Mouse (Mus musculus) CD4-positive naive resting alpha-beta T cell, adult 57 days (primary cell): ENCODE data around the gene Slc16a13. TPM values are rescaled to one million over a fixed set of nuclear protein-coding genes. Genes with fewer than 3 reads are reported as not detected.

Experiments
- total RNA-seq: library from RNA; stranded (reverse); gene quantifications from one replicate; pipeline ENCODE4 v1.2.4, GENCODE M21; 2023

Slc16a13 gene
- total RNA-seq, result 3.4 TPM

DNA sequence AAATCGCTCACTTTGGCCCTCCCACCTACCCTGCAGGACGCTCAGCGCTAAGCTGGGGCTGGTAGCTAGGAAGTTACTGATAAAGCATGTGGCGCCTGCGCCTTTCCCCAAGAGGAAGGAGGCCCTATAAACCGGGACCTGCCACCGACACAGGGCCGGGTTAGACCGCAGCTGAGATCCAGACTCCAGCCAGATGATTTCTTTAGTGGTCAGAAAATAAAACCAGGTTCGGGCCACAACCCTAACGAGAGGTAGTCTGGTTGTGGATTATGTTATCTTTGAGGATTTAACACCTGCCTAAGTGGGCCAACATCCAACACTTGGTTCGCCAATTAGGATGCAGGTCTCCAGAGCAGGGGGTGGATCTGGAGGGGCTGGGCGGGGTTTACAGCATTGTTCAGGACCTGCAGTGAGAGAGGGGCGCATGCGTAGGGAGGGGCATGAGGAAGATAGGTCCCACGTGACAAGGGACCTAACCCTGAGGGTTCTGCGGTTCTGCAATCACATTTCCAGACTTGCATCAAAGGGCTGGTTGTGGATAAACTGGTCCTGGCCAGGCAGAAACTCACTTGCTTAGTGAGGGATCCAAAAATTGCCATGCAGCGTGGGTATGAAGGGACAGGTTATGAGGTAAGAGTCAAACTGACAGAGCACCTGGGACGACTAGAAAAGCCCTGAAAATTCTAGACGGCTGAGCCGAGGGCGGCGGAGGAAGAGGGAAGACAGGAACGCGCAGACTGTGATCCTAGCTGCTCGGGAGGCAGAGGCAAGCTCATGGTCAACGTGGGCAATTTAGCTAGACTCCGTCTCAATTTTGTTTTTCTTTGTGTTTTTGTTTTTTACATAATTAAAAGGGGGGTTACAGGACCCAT, at the start of gene Slc16a13:
TSS of gene Slc16a13 (minus strand) at position 334 of the 872 bp plus-strand sequence.

DNA sequence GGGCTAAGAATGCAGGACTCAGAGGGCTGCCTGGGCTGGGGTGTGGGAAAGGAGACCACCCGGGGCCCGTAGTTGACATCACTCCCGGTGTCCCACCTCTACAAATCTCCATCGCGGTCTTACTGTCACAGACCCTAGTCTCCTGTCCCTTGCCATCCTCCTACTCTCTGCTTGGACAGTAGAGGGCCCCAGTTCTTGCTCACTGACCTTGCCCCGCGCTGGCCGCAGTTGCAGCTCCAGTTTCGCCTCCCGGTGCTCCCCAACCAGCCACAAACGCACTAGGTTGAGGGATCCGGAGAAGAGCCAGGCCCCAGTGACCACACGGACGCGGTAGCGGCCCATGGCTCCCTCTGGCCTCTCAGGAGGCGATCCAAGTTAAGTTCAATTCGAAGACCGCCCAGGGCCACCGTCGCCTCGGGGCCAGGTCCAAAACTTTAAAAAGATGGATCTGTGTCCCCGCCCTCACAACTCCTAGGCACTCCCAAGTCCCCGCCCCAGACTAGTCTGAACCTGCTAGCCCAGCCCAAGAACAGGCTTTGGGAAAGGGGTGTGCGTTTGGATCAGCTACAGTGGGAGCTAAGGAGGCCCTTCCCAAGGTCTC, 34.2 kb upstream of the Slc16a13 start, which contains the start of gene Alox12:
TSS of gene Alox12 (minus strand) at position 423 of the 601 bp plus-strand sequence.

DNA sequence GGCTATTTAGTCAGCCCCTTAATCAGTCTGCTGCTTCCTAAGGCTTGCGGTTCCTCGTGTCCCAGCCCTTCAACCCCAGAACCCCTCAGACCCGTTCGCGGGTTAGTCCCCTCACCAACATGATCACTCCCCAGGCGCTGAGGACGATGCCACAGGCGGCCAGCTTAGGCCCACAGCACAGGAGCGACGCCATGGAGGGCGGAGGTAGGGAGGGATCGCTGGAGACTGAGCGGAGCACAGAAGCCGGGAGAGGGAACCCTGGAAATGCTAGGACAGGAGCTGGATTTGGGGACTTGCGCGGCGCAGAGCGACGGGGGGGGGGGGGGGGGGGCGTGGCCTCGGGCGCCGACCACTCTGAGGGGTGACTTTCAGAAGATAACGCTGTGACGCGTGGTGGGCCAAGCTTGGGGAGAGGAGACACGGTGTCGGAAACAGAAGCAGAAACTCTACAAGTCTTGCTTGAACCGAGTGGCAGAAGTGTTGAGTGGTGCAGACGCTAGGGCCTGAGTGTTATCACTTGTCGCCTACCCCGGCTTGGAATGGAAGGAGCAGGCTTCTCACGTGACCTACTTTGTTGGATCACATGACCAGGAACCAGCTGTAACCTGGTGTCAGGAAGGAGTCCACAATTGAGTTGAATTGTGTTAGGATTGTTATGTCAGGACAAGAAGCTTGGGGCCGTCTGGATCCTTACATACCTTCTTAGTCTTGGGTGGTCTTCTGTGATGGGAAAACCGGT, 18.8 kb upstream of the Slc16a13 start, which contains the start of the genes Gm21988 and Rnasek:
TSS of gene Gm21988 (minus strand) at position 290 of the 739 bp plus-strand sequence.
TSS of gene Rnasek (minus strand) at position 302 of the 739 bp plus-strand sequence.

DNA sequence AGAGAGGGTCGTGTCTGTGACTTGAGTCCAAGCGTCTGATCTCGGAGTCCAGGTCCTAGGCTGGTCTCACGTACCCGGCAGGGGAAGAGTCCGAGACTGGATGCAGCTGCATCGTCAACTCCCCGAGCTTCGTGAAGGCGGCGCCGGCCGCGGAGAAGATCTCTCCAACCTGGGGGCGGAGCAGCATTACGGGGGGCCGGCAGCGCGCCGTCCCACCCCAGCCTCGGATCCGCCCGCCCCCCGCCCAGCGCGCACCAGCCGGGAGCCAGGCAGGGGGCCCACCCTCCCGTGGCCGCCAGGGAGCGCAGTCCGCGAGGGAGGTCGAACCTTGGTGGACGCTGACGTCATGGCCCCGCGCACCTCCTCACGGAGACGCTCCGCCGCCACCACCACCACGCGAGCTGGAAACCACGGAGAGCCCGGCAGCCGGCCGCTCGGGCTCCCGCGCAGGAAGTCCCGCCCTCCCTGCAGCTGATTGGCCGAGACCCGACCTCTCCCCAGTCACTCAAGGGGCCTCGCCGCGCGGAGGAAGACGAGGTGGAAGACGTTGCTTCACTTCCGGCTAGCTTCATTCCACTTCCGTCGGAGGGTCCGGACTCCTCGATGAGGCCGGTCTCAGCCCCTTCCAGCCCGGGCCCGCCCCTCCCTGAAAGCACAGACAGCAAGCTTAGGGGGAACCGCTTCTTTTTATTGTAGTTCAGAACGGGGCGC, 16.7 kb upstream of the Slc16a13 start, which contains the start of gene 0610010K14Rik:
TSS of gene 0610010K14Rik (minus strand) at position 458 of the 711 bp plus-strand sequence.

DNA sequence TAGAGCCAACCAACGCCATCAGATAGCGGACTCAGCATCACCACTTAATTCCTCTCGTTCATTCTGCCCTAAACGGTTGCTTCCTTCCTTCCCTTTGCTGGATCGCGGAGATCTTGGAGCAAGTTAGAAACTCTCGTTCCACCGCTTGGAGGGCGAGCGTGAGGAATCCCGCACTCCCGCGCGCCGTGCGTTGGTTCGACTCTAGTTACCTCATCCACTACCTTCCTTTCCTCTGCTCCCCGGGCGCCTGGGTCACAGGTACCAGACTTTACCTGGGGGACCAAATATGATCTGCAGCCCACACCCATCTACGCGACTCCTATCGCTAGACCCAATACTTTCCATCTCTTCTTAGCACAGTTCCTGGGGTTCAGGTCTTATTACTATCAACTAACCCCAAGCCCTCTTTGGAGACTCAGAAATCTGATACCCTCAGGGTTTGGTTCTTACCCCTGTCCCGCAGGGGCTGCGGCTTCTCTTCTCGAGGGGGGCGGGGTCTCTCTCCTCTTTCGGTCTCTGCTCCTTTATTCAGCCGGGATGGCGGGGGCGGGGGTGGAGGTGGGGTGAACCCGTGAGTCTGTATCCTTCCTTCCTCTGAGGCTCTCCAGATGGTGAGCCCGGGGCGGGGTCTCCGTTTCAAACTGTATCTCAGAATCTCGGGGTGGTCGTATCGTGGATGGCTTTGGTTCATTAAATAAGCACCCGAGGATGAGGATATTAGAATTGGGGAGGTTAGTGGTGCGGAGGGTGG, 8.6 kb upstream of the Slc16a13 start, which contains the start of gene Bcl6b:
TSS of gene Bcl6b (minus strand) at position 539 of the 751 bp plus-strand sequence.

DNA sequence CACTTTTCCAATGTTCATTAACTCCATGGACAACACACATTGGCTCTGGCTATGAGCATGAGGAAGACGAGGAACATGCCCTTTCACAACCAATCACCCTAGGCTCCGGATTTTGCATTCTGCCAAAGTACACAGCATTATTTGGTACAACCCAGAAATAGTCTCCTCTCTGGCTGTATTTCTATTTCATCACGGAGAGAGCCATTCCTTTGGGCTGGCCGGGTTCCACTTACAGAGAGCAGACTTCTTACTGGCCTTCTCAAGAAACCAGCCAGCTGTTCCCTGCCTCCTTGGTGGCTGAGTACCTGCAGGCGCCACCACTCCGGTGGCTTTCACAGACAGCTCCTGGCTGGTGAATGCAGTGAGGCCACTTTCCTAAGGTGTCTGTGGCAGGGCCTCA, 8.4 kb downstream of the Slc16a13 start, which contains the start of gene Slc16a11:
TSS of gene Slc16a11 (plus strand) at position 330 of the 400 bp plus-strand sequence.

Other genes starting within 250 kb of the Slc16a13 start
- 107 TPM for gene Ctdnep1, start 239.9 kb downstream of the Slc16a13 start, total RNA-seq
- gene Elp5, start 238.5 kb downstream of the Slc16a13 start, total RNA-seq, result 43.9 TPM
- 190 TPM for gene Gabarap, start 229.9 kb downstream of the Slc16a13 start, total RNA-seq
- gene Phf23, start 225.3 kb downstream of the Slc16a13 start, total RNA-seq, result 72.5 TPM
- 39.2 TPM for gene Dvl2, start 220.5 kb downstream of the Slc16a13 start, total RNA-seq
- gene Acadvl, start 205.7 kb downstream of the Slc16a13 start, total RNA-seq, result 79.5 TPM
- gene Dlg4, start 204.1 kb downstream of the Slc16a13 start, total RNA-seq, result 41.1 TPM
- not detected for gene Asgr1, start 167.0 kb downstream of the Slc16a13 start, total RNA-seq
- not detected for gene Asgr2, start 128.4 kb downstream of the Slc16a13 start, total RNA-seq
- not detected for gene Mgl2, start 90.7 kb downstream of the Slc16a13 start, total RNA-seq
- 1.6 TPM for gene Clec10a, start 64.9 kb downstream of the Slc16a13 start, total RNA-seq
- not detected for gene Slc16a11, start 8.3 kb downstream of the Slc16a13 start, total RNA-seq
- 0.77 TPM for gene Bcl6b, start 8.7 kb upstream of the Slc16a13 start, total RNA-seq
- gene 0610010K14Rik, start 16.9 kb upstream of the Slc16a13 start, total RNA-seq, result 70.5 TPM
- 4.8 TPM for gene Gm21988, start 18.8 kb upstream of the Slc16a13 start, total RNA-seq
- 68.2 TPM for gene Rnasek, start 18.8 kb upstream of the Slc16a13 start, total RNA-seq
- gene Alox12, start 34.3 kb upstream of the Slc16a13 start, total RNA-seq, result 1.1 TPM
- not detected for gene Alox12e, start 101.6 kb upstream of the Slc16a13 start, total RNA-seq
- 0.68 TPM for gene Alox15, start 131.0 kb upstream of the Slc16a13 start, total RNA-seq
- 27.0 TPM for gene Pelp1, start 189.0 kb upstream of the Slc16a13 start, total RNA-seq
- 347 TPM for gene Arrb2, start 211.6 kb upstream of the Slc16a13 start, total RNA-seq
- 39.9 TPM for gene Med11, start 230.9 kb upstream of the Slc16a13 start, total RNA-seq
- 1.1 TPM for gene Zmynd15, start 238.4 kb upstream of the Slc16a13 start, total RNA-seq
- 2.3 TPM for gene Cxcl16, start 238.9 kb upstream of the Slc16a13 start, total RNA-seq